Mouse (Mus musculus): Measurements from ENCODE around the gene Fndc5. TPM values are rescaled to one million over a fixed set of nuclear protein-coding genes. Genes with fewer than 3 reads are reported as not detected.

Fndc5 gene
- polyA plus RNA-seq, 1 experiment from 2014 or later, result 3.7 TPM

Other genes starting within 250 kb of the Fndc5 start
- 14.9 and 15.4 TPM in 2 replicates for gene Azin2, start 174.6 kb upstream of the Fndc5 start, polyA plus RNA-seq (2014; fragmentation: Nextera tagmentation; extraction: Ambion mirVana)
- 176 and 182 TPM in 2 replicates for gene Ak2, start 145.0 kb upstream of the Fndc5 start, polyA plus RNA-seq (2014; fragmentation: Nextera tagmentation; extraction: Ambion mirVana)
- gene Rnf19b, start 78.7 kb upstream of the Fndc5 start, polyA plus RNA-seq (2014; fragmentation: Nextera tagmentation; extraction: Ambion mirVana), result 9.6 and 9.8 TPM in 2 replicates
- gene Tmem54, start 31.5 kb upstream of the Fndc5 start, polyA plus RNA-seq (2014; fragmentation: Nextera tagmentation; extraction: Ambion mirVana), result 4.3 and 4.6 TPM in 2 replicates
- gene Hpca, start 15.0 kb upstream of the Fndc5 start, polyA plus RNA-seq (2014; fragmentation: Nextera tagmentation; extraction: Ambion mirVana), result 0.19 and 0.23 TPM in 2 replicates
- gene S100pbp, start 52.7 kb downstream of the Fndc5 start, polyA plus RNA-seq (2014; fragmentation: Nextera tagmentation; extraction: Ambion mirVana), result 30.5 and 32.3 TPM in 2 replicates
- gene Yars, start 52.8 kb downstream of the Fndc5 start, polyA plus RNA-seq (2014; fragmentation: Nextera tagmentation; extraction: Ambion mirVana), result 83.1 and 84.8 TPM in 2 replicates
- gene C77080, start 124.4 kb downstream of the Fndc5 start, polyA plus RNA-seq (2014; fragmentation: Nextera tagmentation; extraction: Ambion mirVana), result 3.7 and 4.2 TPM in 2 replicates
- gene Sync, start 150.6 kb downstream of the Fndc5 start, polyA plus RNA-seq (2014; fragmentation: Nextera tagmentation; extraction: Ambion mirVana), result 0.47 and 0.59 TPM in 2 replicates
- gene Rbbp4, start 198.4 kb downstream of the Fndc5 start, polyA plus RNA-seq (2014; fragmentation: Nextera tagmentation; extraction: Ambion mirVana), result 608 and 644 TPM in 2 replicates
- gene Zbtb8os, start 198.7 kb downstream of the Fndc5 start, polyA plus RNA-seq (2014; fragmentation: Nextera tagmentation; extraction: Ambion mirVana), result 42.5 and 53.3 TPM in 2 replicates
- gene Zbtb8a, start 241.1 kb downstream of the Fndc5 start, polyA plus RNA-seq (2014; fragmentation: Nextera tagmentation; extraction: Ambion mirVana), result 7.2 and 7.4 TPM in 2 replicates

Measured in limb, embryonic 11.5 days (tissue).